Mouse (Mus musculus): Measurements from ENCODE around the gene Tmem254c. TPM values are rescaled to one million over a fixed set of nuclear protein-coding genes. Genes with fewer than 3 reads are reported as not detected.
"Not testable (repeated sequence)": the region's sequence is repeated elsewhere in the genome, so short reads cannot be mapped to it uniquely, and the experiment has no call there.

Gene Tmem254c
- 11.6 and 24.2 TPM in 2 replicates for polyA plus RNA-seq (2014; fragmentation: Nextera tagmentation; extraction: Ambion mirVana)

GRCm38 (mm10) chr14:26067325-26067633 lies at the start of gene Tmem254c:
Gene Tmem254c, minus strand, starts transcription at chr14:26067355.
- peak; percentile 92 for ATAC-seq
- H3K4me2 ChIP-seq (ENCODE audit: low read length); H3K9ac ChIP-seq (ENCODE audit: low read length); DNase-seq (ENCODE audit: low spot score); H3K9me3 ChIP-seq (replicated peaks; ENCODE audit: control insufficient read depth, low read length); H3K4me3 ChIP-seq (ENCODE audit: low read depth, low read length); H3K36me3 ChIP-seq (ENCODE audit: control insufficient read depth, insufficient read depth, low read length); H3K27ac ChIP-seq (ENCODE audit: low read depth, low read length); H3K4me1 ChIP-seq (ENCODE audit: control insufficient read depth, insufficient read depth, low read length); H3K27me3 ChIP-seq (replicated peaks; ENCODE audit: control insufficient read depth, insufficient read depth, low read length): not testable (repeated sequence)
- WGBS, result no CpG with 5 or more reads among the region's 10 CpGs

- H3K4me1 ChIP-seq (ENCODE audit: control insufficient read depth, insufficient read depth, low read length); H3K9me3 ChIP-seq (replicated peaks; ENCODE audit: control insufficient read depth, low read length): not testable (repeated sequence)
Observed at GRCm38 (mm10) chr14:26097622-26098021, 30.5 kb upstream of the Tmem254c start.

GRCm38 (mm10) chr14:26081997-26082396 lies 14.8 kb upstream of the Tmem254c start, which contains the start of gene Cphx3:
Gene Cphx3, plus strand, starts transcription at chr14:26082297.
- H3K9me3 ChIP-seq (replicated peaks; ENCODE audit: control insufficient read depth, low read length); H3K4me3 ChIP-seq (ENCODE audit: low read depth, low read length); H3K9ac ChIP-seq (ENCODE audit: low read length); H3K27ac ChIP-seq (ENCODE audit: low read depth, low read length); H3K4me1 ChIP-seq (ENCODE audit: control insufficient read depth, insufficient read depth, low read length); H3K4me2 ChIP-seq (ENCODE audit: low read length); H3K36me3 ChIP-seq (ENCODE audit: control insufficient read depth, insufficient read depth, low read length); ATAC-seq; H3K27me3 ChIP-seq (replicated peaks; ENCODE audit: control insufficient read depth, insufficient read depth, low read length); DNase-seq (ENCODE audit: low spot score): not testable (repeated sequence)
- WGBS, result no CpG with 5 or more reads among the region's 1 CpGs

More at GRCm38 (mm10) chr14:26097622-26098021, 30.5 kb upstream of the Tmem254c start:
- DNase-seq (ENCODE audit: low spot score); H3K27ac ChIP-seq (ENCODE audit: low read depth, low read length); H3K4me3 ChIP-seq (ENCODE audit: low read depth, low read length); H3K27me3 ChIP-seq (replicated peaks; ENCODE audit: control insufficient read depth, insufficient read depth, low read length); H3K4me2 ChIP-seq (ENCODE audit: low read length); ATAC-seq; H3K9ac ChIP-seq (ENCODE audit: low read length); H3K36me3 ChIP-seq (ENCODE audit: control insufficient read depth, insufficient read depth, low read length): not testable (repeated sequence)
- no CpG with 5 or more reads among the region's 3 CpGs for WGBS

DNA sequence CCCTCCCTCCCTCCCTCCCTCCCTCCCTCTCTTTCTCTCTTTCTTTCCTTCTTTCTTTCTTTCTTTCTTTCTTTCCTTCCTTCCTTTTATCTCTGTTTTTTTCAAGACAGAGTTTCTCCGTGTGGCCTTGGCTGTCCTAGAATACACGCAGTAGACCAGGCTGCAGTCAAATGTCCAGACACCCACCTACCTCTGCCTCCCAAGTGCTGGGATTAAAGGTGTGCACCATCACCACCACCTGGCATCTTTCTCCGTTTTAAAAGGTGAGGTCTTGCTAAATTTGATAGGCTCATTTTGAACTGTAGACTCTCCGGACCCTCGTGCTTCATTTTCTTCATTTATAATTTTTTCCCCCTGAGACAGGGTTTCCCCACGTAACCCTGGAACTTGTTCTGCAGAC lies 14.1 kb upstream of the Tmem254c start, which contains the start of gene Cphx2:
Gene Cphx2, plus strand, starts transcription at position 301 of the 400 bp plus-strand sequence.
- H3K9ac ChIP-seq (ENCODE audit: low read length); H3K9me3 ChIP-seq (replicated peaks; ENCODE audit: control insufficient read depth, low read length); H3K4me2 ChIP-seq (ENCODE audit: low read length); ATAC-seq; DNase-seq (ENCODE audit: low spot score); H3K4me1 ChIP-seq (ENCODE audit: control insufficient read depth, insufficient read depth, low read length); H3K27me3 ChIP-seq (replicated peaks; ENCODE audit: control insufficient read depth, insufficient read depth, low read length); H3K36me3 ChIP-seq (ENCODE audit: control insufficient read depth, insufficient read depth, low read length); H3K27ac ChIP-seq (ENCODE audit: low read depth, low read length); H3K4me3 ChIP-seq (ENCODE audit: low read depth, low read length): not testable (repeated sequence)
- no CpG with 5 or more reads among the region's 6 CpGs for WGBS

DNA sequence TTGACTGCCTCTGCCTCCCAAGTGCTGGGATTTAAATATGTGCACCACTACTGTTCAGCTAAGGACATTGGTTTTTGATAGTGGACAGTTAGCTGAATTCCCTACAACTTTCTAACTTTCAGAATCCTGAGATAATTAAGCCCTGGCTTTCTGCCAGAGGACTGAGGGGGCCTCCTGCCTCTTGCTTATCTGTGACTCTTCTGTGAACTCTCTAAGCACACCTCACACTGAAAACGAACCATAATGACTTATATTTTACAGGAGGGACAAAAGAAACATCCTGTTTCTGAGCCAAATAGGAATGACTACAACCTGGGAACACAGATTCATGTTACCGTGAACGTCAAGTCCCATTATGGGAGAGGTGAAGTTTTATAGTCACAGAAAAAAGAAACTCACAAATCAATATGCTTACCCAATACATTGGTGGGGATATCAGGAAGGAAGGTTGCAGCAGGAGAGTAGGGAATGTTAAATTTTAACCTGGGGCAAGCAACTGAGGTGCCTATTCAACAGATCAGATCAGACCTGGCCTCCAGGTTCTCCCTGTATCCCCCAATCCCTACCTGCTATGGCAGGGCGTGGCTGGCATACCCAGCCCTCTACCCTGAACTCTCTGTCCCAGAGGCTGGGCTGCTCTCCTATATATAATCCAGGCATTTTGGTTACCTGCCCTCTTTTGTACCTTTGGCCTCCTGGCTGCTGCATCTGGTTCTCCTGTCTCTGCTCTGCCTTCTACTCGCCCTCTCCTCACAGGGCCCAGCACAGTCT lies 9.7 kb upstream of the Tmem254c start:
- WGBS, result no CpG with 5 or more reads among the region's 5 CpGs
- not testable (repeated sequence) for H3K9ac ChIP-seq (ENCODE audit: low read length); ATAC-seq; H3K27me3 ChIP-seq (replicated peaks; ENCODE audit: control insufficient read depth, insufficient read depth, low read length); H3K4me3 ChIP-seq (ENCODE audit: low read depth, low read length); H3K36me3 ChIP-seq (ENCODE audit: control insufficient read depth, insufficient read depth, low read length); DNase-seq (ENCODE audit: low spot score); H3K4me1 ChIP-seq (ENCODE audit: control insufficient read depth, insufficient read depth, low read length); H3K4me2 ChIP-seq (ENCODE audit: low read length); H3K9me3 ChIP-seq (replicated peaks; ENCODE audit: control insufficient read depth, low read length); H3K27ac ChIP-seq (ENCODE audit: low read depth, low read length)

DNA sequence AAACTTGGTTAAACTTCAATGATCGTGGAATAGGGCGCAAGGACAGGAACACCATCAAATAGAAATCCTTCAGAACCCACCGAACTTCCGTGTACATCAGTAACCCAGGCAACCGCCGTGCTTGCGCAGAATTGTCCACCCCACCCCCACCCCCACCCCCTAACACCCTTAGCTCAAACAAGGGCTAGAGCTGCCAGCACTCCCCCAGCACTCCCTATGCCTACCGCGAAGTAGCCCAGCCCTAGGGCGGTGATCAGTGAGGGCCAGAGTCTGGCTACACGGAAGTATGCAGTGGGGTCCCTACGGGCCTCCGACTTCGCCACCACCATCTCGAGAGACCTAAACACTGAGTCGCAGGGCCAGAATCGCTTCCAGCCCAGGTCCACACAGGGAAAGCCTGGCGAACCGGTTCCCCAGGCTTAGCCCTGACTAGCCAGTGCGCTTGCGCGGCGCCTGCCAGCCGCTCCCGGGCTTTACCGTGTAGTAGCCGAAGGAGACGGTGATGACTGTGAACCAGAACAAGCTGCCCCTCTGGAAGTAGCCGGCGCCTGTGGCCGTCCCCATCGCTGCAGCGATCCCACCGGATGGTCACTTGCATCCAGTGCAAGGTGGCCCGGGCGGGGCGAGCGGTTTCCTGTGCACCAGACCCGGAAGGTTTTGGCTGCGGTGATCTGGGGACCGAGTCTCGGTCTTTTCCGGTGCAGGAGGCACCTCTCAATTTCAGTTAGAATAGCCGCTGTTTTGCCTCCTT lies 406 bp downstream of the Tmem254c start:
- H3K36me3 ChIP-seq (ENCODE audit: control insufficient read depth, insufficient read depth, low read length); H3K4me2 ChIP-seq (ENCODE audit: low read length); H3K9ac ChIP-seq (ENCODE audit: low read length); H3K27me3 ChIP-seq (replicated peaks; ENCODE audit: control insufficient read depth, insufficient read depth, low read length); H3K9me3 ChIP-seq (replicated peaks; ENCODE audit: control insufficient read depth, low read length); DNase-seq (ENCODE audit: low spot score); H3K27ac ChIP-seq (ENCODE audit: low read depth, low read length); H3K4me1 ChIP-seq (ENCODE audit: control insufficient read depth, insufficient read depth, low read length); H3K4me3 ChIP-seq (ENCODE audit: low read depth, low read length): not testable (repeated sequence)
- peak; percentile 93 for ATAC-seq
- WGBS, result no CpG with 5 or more reads among the region's 44 CpGs

GRCm38 (mm10) chr14:26059362-26059761 lies 7.8 kb downstream of the Tmem254c start:
- H3K4me1 ChIP-seq (ENCODE audit: control insufficient read depth, insufficient read depth, low read length); H3K9me3 ChIP-seq (replicated peaks; ENCODE audit: control insufficient read depth, low read length); H3K4me3 ChIP-seq (ENCODE audit: low read depth, low read length); H3K27me3 ChIP-seq (replicated peaks; ENCODE audit: control insufficient read depth, insufficient read depth, low read length); H3K4me2 ChIP-seq (ENCODE audit: low read length); H3K36me3 ChIP-seq (ENCODE audit: control insufficient read depth, insufficient read depth, low read length); H3K27ac ChIP-seq (ENCODE audit: low read depth, low read length); H3K9ac ChIP-seq (ENCODE audit: low read length); DNase-seq (ENCODE audit: low spot score); ATAC-seq: not testable (repeated sequence)
- no CpG with 5 or more reads among the region's 6 CpGs for WGBS

GRCm38 (mm10) chr14:26058184-26058583 lies 9.0 kb downstream of the Tmem254c start:
- H3K27me3 ChIP-seq (replicated peaks; ENCODE audit: control insufficient read depth, insufficient read depth, low read length); H3K4me2 ChIP-seq (ENCODE audit: low read length); H3K36me3 ChIP-seq (ENCODE audit: control insufficient read depth, insufficient read depth, low read length); H3K27ac ChIP-seq (ENCODE audit: low read depth, low read length); H3K4me3 ChIP-seq (ENCODE audit: low read depth, low read length); H3K9ac ChIP-seq (ENCODE audit: low read length); H3K9me3 ChIP-seq (replicated peaks; ENCODE audit: control insufficient read depth, low read length); H3K4me1 ChIP-seq (ENCODE audit: control insufficient read depth, insufficient read depth, low read length); ATAC-seq; DNase-seq (ENCODE audit: low spot score): not testable (repeated sequence)
- WGBS, result no CpG with 5 or more reads among the region's 3 CpGs

- not testable (repeated sequence) for H3K4me2 ChIP-seq (ENCODE audit: low read length); DNase-seq (ENCODE audit: low spot score); H3K9me3 ChIP-seq (replicated peaks; ENCODE audit: control insufficient read depth, low read length); H3K4me3 ChIP-seq (ENCODE audit: low read depth, low read length); H3K36me3 ChIP-seq (ENCODE audit: control insufficient read depth, insufficient read depth, low read length); H3K27ac ChIP-seq (ENCODE audit: low read depth, low read length); H3K9ac ChIP-seq (ENCODE audit: low read length); H3K27me3 ChIP-seq (replicated peaks; ENCODE audit: control insufficient read depth, insufficient read depth, low read length); ATAC-seq; H3K4me1 ChIP-seq (ENCODE audit: control insufficient read depth, insufficient read depth, low read length)
- no CpG with 5 or more reads among the region's 9 CpGs for WGBS
Observed at GRCm38 (mm10) chr14:26048767-26049166, 18.4 kb downstream of the Tmem254c start.
